Mouse (Mus musculus): Measurements from ENCODE around the gene Krtap27-1.

DNA sequence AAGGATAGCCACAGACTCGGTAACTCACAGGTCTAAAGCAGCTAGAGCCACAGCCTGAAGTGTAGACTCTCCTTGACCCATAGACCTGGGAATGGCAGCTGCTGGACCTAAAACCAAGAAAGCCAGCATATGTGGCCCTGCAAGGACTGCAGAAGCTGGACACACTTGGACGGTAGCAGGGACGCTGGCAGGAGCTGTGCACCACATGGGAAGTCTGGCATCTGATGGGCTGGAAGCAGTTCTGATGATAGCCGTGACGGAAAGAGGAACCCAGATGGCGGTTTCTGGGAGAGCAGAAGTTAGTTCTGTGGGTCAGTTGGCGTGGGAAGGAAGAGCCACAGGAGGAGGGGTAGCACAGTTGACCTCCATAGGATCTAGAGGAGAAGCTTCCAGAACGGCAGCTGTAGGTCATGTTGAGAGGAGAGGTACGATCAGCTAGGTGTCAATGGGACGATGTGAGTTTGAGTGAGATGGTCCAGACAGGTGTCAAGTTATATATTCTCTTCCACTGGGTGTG lies 36.1 kb upstream of the Krtap27-1 start, which contains the start of gene 2310061N02Rik:
- TF ChIP-seq CTCF (IDR thresholded peaks at IDR 0.05) (no peak), POLR2A (IDR thresholded peaks at IDR 0.05; ENCODE audit: insufficient read depth, low read depth, low read length) (no peak)
